Mouse (Mus musculus) urinary bladder, adult 2 months (tissue): ENCODE measurements at regions not wholly inside any gene's neighbourhood (a gene's known extent, or its start where the extent isn't known, plus 50 kb on each side); places are given as distances from the start of the nearest gene placed in this dataset.

Experiments used
- DNase-seq: peaks from one replicate; pipeline ENCODE4 v3.0.0; 2022; ENCODE audit warnings: low spot score

DNA sequence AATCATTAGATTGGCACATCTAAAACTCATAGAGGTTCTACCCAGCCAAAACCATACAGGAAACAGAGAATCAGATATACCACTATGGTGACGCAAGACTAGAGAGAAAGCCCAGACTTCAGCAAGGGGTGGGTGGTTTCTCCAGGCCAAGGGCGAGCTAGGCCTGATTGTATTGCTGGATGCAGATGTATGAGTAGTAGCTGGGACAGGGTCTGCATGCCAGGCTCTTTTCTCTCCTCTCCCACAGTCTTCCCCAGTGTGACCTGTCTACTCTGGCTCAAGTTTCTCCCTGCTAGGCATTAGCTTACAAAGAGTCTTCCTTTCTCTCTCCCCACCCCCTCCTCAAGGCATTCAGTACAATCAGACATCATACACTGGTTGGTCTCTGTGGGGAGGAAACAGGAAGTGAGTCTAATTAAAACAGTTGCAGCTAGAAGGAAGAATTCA, 181.8 kb upstream of the Sesn3 start:
- no peak for DNase-seq

GRCm38 (mm10) chr9:14103538-14103937, 171.3 kb upstream of the Sesn3 start:
- DNase-seq: no peak

DNA sequence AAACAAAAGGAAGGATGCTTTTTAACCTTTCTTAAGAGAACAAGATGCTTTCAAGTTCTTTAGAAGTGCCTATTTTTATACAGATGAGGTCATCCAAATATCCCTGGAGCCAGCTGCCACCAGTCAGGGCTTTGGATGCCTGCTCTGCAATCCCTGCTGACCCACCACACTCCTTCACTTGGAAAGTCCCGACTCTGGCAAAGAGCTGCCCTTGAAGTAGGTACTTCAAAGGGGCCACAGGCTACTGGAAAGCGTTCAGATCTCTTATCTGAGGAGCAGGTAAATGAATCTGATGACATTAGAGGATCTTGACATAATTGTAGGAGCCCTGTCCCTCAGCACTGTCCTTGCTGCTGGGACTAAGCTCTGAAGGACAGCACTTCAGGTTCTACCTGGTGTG, 169.9 kb upstream of the Sesn3 start:
- DNase-seq: no peak

DNA sequence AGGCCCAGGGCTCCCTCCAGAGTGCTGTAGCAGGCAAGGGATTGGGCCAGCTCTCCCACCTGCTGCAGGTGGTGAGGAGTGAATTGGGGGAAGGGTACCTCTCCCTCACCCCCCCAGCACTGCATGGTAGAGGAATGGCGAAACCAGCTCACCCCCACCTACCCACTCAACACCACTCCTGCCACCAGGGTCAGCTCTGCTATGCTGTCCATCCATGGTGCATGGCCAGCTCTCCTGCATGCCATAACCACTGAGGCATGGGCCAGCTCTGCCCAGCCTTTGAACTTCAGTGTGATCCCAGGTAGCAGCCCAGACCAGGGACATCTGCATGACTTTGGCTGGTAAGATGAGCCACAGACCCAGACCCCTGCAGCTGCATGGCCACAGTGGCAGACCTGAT, 168.5 kb upstream of the Sesn3 start:
- no peak for DNase-seq

- DNase-seq: no peak
These were observed 166.1 kb upstream of the Sesn3 start for GRCm38 (mm10) chr9:14108798-14109197.

GRCm38 (mm10) chr9:14109492-14109891, 165.4 kb upstream of the Sesn3 start:
- no peak for DNase-seq

GRCm38 (mm10) chr9:14111713-14112112, 163.2 kb upstream of the Sesn3 start:
- no peak for DNase-seq

GRCm38 (mm10) chr9:14115521-14115920, 159.3 kb upstream of the Sesn3 start:
- DNase-seq: no peak

GRCm38 (mm10) chr9:14116097-14116840, 158.6 kb upstream of the Sesn3 start:
- no peak for DNase-seq

- DNase-seq: no peak
These were observed 141.5 kb upstream of the Sesn3 start for GRCm38 (mm10) chr9:14133372-14133771.

DNA sequence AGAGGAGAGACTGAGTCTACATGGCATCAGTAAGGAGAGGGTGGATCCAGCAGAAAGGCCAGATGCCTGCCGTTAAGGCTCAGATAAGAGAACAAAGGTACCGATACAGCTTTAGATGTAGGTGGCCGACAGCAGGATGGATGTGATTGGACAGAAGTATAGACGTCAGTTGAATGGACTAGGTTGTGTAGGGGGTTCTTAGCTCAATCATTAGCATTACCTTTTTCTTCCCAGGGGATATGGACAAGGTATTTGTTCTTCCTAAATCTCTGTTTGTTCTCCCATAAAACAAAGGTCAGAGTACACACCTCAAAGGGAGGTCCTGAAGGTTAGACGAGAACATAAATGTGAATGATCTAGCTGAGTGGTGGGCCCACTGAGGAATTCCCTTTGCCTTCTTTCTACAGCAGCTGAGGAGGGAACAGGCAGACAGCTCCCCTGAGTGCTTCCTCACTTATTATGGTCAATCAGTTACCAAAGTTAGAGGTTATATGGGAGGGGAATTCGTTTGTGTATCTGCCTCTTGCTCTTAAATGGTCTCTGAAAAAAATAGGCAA, 139.9 kb upstream of the Sesn3 start:
- DNase-seq: no peak

DNA sequence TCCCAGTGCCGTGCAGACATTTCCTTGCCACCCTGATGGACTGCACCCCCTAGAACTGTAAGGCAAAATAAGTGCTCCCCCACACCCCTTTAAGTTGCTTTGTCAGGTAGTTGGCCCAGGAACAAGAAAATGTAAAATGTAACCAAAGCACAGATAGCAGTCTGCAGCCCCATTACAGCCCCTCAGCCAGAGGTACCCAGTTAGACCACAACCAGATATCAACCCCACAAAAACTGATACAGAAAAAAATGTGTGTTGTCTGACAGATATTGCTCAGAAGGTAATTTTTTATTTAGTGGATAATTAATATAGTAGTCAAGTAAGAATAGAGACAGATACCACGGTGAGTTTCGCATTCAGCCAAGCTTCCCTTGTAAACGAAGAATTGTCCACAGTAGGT, 133.5 kb upstream of the Sesn3 start:
- no peak for DNase-seq

- DNase-seq: no peak
These were observed 130.9 kb upstream of the Sesn3 start for GRCm38 (mm10) chr9:14143988-14144387.

- no peak for DNase-seq
These were observed 127.8 kb upstream of the Sesn3 start for GRCm38 (mm10) chr9:14147088-14147487.

DNA sequence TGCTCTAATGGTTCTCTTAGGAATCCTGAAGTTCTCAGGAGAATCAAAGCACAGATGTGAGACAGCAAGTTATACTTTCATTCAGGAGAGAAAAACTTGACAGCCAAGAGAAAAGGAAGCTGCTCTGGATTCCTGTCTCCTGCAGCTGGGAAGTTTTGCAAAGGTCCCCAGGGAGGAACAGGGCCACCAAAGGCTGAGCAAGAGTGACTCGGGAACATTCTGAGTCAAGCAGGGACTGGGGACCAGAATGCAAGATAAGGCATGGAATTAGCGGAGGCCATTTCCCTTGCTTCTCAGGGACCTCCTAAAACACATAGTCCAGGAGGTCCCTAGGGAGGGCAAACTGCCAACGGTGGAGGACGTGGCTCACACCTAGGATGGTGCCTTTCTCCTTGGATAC, 127.1 kb upstream of the Sesn3 start:
- no peak for DNase-seq

DNA sequence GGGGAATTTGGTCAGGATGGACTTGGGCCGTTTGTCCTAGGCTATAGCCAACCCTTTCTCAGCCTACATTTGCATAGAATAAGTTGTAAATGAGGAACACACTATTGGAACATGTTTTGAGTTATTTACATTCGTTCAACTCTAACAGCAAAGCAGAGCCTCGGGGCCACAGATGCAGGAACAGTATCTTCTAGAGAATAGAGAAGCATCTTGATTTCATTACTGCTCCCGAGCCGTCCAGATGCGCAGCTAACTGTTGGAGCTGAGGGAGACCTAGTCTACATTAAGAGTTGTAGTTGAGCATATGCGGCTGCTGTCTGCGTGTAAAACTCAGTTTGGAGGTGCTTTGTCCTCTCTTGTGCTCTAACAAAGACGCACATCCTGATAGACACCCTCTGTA, 124.6 kb upstream of the Sesn3 start:
- DNase-seq: no peak

DNA sequence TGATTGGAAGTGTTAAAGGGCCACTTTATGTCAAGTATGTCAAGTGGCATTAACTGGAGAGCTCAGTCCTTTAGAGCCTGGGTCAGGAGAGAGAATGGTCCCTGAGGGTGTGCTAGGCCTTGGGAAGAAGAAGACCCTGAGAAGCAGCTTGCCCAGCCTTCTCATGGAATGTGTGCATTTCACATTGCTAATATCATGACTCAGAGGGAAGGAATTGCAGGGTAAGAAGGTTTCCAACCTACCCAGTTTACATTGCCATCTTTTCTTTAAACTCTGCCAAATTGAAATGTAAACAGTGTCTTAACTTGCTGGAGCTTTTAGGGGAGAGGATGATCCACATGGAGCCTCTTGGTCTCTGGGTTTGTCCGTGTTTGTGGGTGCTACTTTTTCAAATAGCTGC, 117.9 kb upstream of the Sesn3 start:
- DNase-seq: no peak

DNA sequence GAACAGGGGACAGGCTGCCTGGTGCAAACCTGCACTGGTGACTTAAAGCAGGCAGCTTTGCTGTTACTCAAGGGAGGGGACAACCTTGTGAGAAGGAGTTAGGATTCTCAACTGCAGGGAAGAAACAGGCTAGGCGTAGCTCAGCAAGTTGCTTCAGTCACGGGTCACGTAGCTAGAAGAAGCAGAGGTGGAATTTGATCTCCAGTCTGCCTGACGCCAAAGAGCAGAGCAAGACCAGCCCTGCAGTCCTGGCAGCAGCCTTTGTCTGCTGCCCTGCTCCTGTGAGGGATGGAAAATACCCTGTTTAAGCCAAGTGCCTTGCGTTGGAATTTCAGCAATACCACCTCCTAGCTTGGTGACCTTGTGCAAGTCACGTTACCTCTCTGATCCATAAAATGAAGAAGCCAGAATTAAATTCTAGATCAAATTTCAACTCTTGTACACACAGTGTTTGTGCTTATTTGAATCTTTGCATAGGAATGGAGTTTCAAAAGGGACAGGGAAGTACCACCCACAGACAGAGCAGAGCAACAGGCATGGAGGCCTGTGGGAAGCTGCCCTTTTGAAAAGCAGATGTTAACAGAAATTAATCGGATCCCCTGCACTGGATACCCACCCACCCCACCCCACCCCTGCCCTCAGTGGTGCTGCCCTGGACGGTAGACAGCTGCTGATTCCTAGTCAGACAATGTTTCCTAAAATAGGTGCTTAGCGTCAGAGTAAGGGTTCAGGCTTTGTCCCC, 116.6 kb upstream of the Sesn3 start:
- no peak for DNase-seq

DNA sequence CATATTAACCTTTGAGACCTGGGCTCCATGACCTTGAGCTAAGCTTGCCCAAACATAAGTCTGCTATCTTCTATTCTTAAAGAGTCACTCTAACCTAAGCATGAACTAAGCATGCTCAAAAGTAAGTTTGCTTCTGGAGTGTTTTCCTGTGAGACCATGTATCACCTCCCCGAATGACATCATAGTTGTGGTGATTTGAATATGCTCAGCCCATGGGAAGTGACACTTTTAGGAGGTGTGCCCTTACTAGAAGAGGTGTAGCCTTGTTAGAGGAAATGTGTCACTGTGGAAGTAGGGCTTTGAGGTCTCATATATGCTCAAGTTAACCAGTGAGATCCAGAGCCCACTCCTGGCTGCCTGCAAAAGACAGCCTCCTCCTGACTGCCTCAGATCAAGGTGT, 114.7 kb upstream of the Sesn3 start:
- DNase-seq: no peak

DNA sequence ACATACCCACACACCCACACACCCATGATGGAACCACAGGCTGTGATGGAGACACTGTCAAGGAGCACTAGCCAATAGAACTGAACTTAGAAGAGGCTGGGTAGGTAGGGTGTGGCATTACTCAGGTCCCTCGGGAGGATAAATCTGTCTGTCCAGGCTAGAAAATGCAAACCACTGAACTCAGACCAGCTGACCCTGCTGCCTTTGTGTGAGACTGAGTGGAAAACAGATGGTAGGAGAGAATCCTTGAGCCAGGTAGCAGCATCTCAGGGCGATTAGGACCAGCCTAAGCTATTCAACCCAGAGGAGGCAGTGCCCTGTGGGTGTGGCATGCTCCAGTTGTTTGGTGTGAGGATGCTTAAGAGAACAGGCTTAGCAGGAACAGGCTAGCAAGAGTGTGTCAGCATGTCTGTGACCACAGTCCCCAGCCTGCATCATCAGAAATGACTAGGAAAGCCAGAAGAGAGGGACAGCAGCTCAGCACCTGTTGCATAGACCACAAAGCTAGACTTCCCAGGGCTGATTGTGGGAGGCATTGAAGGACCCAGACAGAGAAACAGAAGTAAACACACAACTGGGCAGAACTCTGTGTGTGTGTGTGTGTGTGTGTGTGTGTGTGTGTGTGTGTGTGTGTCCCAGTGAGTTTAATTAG, 103.2 kb upstream of the Sesn3 start:
- no peak for DNase-seq

GRCm38 (mm10) chr9:14173631-14174323, 101.1 kb upstream of the Sesn3 start:
- no peak for DNase-seq
